Mouse (Mus musculus) heart, embryonic 14.5 days (tissue): ENCODE results near the gene Robo1. TPM values are rescaled to one million over a fixed set of nuclear protein-coding genes. Genes with fewer than 3 reads are reported as not detected.
A peak's percentile ranks its signal among the peaks of the same experiment; 100 is the strongest.

Experiments used
- ATAC-seq: fragments of 200-750 bp; cut with Nextera tagmentation; 2 replicates; pipeline ENCODE4 v1.8.0; 2017; ENCODE audit warnings: low read depth, moderate TSS enrichment; ENCODE audit not compliant: insufficient number of reproducible peaks, insufficient read depth, low FRiP score
- H3K27ac ChIP-seq, 2 experiments: fragments of 200-500 bp in 1 of 2; fragments of 300-500 bp in 1 of 2; sonication (generic) in 1 of 2; replicated peaks in 1 of 2; 2 replicates each; pipeline ENCODE4 v1.5.1; 2012 to 2014; ENCODE audit warnings: low read depth in 2 of 2, low read length in 2 of 2, control low read depth in 1 of 2, mild to moderate bottlenecking in 1 of 2, mixed read lengths in 1 of 2; ENCODE audit not compliant: control insufficient read depth in 1 of 2, insufficient read depth in 1 of 2
- H3K27me3 ChIP-seq: fragments of 300-500 bp; sonication (generic); 2 replicates; pipeline ENCODE4 v1.6.1; 2014; ENCODE audit warnings: mild to moderate bottlenecking, low read length, control low read depth; ENCODE audit not compliant: control insufficient read depth, insufficient read depth
- H3K36me3 ChIP-seq: fragments of 300-500 bp; sonication (generic); 2 replicates; pipeline ENCODE4 v1.6.1; 2014; ENCODE audit warnings: mild to moderate bottlenecking, control low read depth, low read length, mixed read lengths; ENCODE audit not compliant: control insufficient read depth, insufficient read depth
- H3K4me1 ChIP-seq, 2 experiments: fragments of 200-500 bp in 1 of 2; fragments of 300-500 bp in 1 of 2; sonication (generic) in 1 of 2; 2 replicates each; pipeline ENCODE4 v1.6.1; 2012 to 2014; ENCODE audit warnings: low read length in 2 of 2, control low read depth in 1 of 2, mixed read lengths in 1 of 2; ENCODE audit not compliant: control insufficient read depth in 2 of 2, insufficient read depth in 2 of 2
- H3K4me2 ChIP-seq: fragments of 300-500 bp; sonication (generic); 2 replicates; pipeline ENCODE4 v1.6.1; 2014; ENCODE audit warnings: mild to moderate bottlenecking, low read length
- H3K4me3 ChIP-seq, 2 experiments: fragments of 200-500 bp in 1 of 2; fragments of 300-500 bp in 1 of 2; sonication (generic) in 1 of 2; 2 replicates each; pipeline ENCODE4 v1.5.1; 2012 to 2014; ENCODE audit warnings: low read length in 2 of 2, mild to moderate bottlenecking in 2 of 2, control low read depth in 1 of 2, low read depth in 1 of 2, moderate library complexity in 1 of 2; ENCODE audit not compliant: control insufficient read depth in 1 of 2, insufficient read depth in 1 of 2
- H3K9ac ChIP-seq: fragments of 300-500 bp; sonication (generic); 2 replicates; pipeline ENCODE4 v1.6.1; 2014; ENCODE audit warnings: mild to moderate bottlenecking, low read length
- H3K9me3 ChIP-seq: fragments of 300-500 bp; sonication (generic); 2 replicates; pipeline ENCODE4 v1.6.1; 2016; ENCODE audit warnings: low read length, control low read depth; ENCODE audit not compliant: control insufficient read depth
- WGBS: fragments of 180-500 bp; shearing (Covaris S2); extraction: QIAGEN DNeasy Blood & Tissue Kit; methylation state at CpG from one replicate; pipeline ENCODE4 v1.1.7; 2014; 5-methylcytosine and 5-hydroxymethylcytosine counted together
- polyA plus RNA-seq: library from polyadenylated mRNA; unstranded; fragments of >200 nt; fragmentation: Nextera tagmentation; extraction: Ambion mirVana; gene quantifications from 2 replicates; pipeline ENCODE4 v1.2.1, GENCODE M21; 2014

The Robo1 gene
- polyA plus RNA-seq, 1 experiment from 2014 or later = 14.9 TPM

- Histone ChIP-seq H3K36me3 (no peaks in the 10 kb centered on the region), H3K4me1 (peaks cover 3 to 6% of the 10 kb centered on the region in 2 experiments; a peak in 1 of 4 replicates), H3K4me3 (no peak overlapping the region), H3K27me3 (no peaks in the 10 kb centered on the region), H3K27ac (no peak overlapping the region), H3K9ac (no peak overlapping the region), H3K4me2 (no peak overlapping the region), H3K9me3 (no peaks in the 10 kb centered on the region)
- no peak for ATAC-seq
- WGBS = 79% methylated on average over 11 of the region's 11 CpGs
Measured at GRCm38 (mm10) chr16:72700297-72700696, 392.2 kb downstream of the Robo1 start.

GRCm38 (mm10) chr16:72703486-72703885 lies 395.4 kb downstream of the Robo1 start:
- Histone ChIP-seq H3K9me3 (no peaks in the 10 kb centered on the region), H3K4me3 (no peak overlapping the region), H3K9ac (no peak overlapping the region), H3K4me2 (no peak overlapping the region), H3K27me3 (no peaks in the 10 kb centered on the region), H3K36me3 (no peaks in the 10 kb centered on the region), H3K4me1 (peaks cover 0 to 6% of the 10 kb centered on the region in 2 experiments; a peak in 1 of 4 replicates), H3K27ac (no peak overlapping the region)
- 86% methylated on average over 6 of the region's 6 CpGs for WGBS
- no peak for ATAC-seq

GRCm38 (mm10) chr16:72705851-72706250 lies 397.7 kb downstream of the Robo1 start:
- Histone ChIP-seq H3K9ac (no peak overlapping the region), H3K27ac (no peak overlapping the region), H3K36me3 (no peaks in the 10 kb centered on the region), H3K4me3 (no peak overlapping the region), H3K4me2 (no peak overlapping the region), H3K9me3 (no peaks in the 10 kb centered on the region), H3K27me3 (no peaks in the 10 kb centered on the region), H3K4me1 (peaks cover 0 to 4% of the 10 kb centered on the region in 2 experiments; a peak in 1 of 4 replicates)
- WGBS = 75% methylated on average over 5 of the region's 5 CpGs
- no peak for ATAC-seq

GRCm38 (mm10) chr16:72708526-72708925 lies 400.4 kb downstream of the Robo1 start:
- no peak overlapping the region for H3K4me2 ChIP-seq
- H3K27me3 ChIP-seq = no peaks in the 10 kb centered on the region
- no peak overlapping the region for H3K4me3 ChIP-seq
- no peak overlapping the region for H3K9ac ChIP-seq
- no peaks in the 10 kb centered on the region for H3K36me3 ChIP-seq
- H3K4me1 ChIP-seq = no peaks in the 10 kb centered on the region
- ATAC-seq = no peak
- H3K9me3 ChIP-seq = no peaks in the 10 kb centered on the region
- no peak overlapping the region for H3K27ac ChIP-seq
- WGBS = 81% methylated on average over 2 of the region's 2 CpGs

GRCm38 (mm10) chr16:72717118-72717802 lies 409.2 kb downstream of the Robo1 start:
- H3K9ac ChIP-seq = no peak overlapping the region
- no peak for ATAC-seq
- 65% methylated on average over 9 of the region's 9 CpGs for WGBS
- no peaks in the 10 kb centered on the region for H3K27me3 ChIP-seq
- H3K4me2 ChIP-seq = no peak overlapping the region
- no peak overlapping the region for H3K4me3 ChIP-seq
- H3K27ac ChIP-seq = no peak overlapping the region
- no peaks in the 10 kb centered on the region for H3K36me3 ChIP-seq
- no peaks in the 10 kb centered on the region for H3K9me3 ChIP-seq
- H3K4me1 ChIP-seq = peaks cover 9 to 16% of the 10 kb centered on the region in 2 experiments

GRCm38 (mm10) chr16:72719063-72719462 lies 411.0 kb downstream of the Robo1 start:
- 85% methylated on average over 4 of the region's 4 CpGs for WGBS
- Histone ChIP-seq H3K36me3 (no peaks in the 10 kb centered on the region), H3K4me3 (no peak overlapping the region), H3K9ac (no peak overlapping the region), H3K27ac (no peak overlapping the region), H3K27me3 (no peaks in the 10 kb centered on the region), H3K4me1 (peaks cover 11 to 16% of the 10 kb centered on the region in 2 experiments), H3K4me2 (no peak overlapping the region), H3K9me3 (no peaks in the 10 kb centered on the region)
- no peak for ATAC-seq

GRCm38 (mm10) chr16:72720979-72721378 lies 412.9 kb downstream of the Robo1 start:
- H3K27ac ChIP-seq = peak overlapping the region in 1 of 2 experiments; percentile 44; a peak in 1 of 4 replicates
- H3K9ac ChIP-seq = no peak overlapping the region
- ATAC-seq = no peak
- no peaks in the 10 kb centered on the region for H3K27me3 ChIP-seq
- no peaks in the 10 kb centered on the region for H3K36me3 ChIP-seq
- H3K4me2 ChIP-seq = no peak overlapping the region
- no peak overlapping the region for H3K4me3 ChIP-seq
- 26% methylated on average over 4 of the region's 4 CpGs for WGBS
- no peaks in the 10 kb centered on the region for H3K9me3 ChIP-seq
- H3K4me1 ChIP-seq = peaks cover 11 to 16% of the 10 kb centered on the region in 2 experiments
